Mouse (Mus musculus) heart, postnatal 4 days (tissue): ENCODE measurements around the gene Higd2a. TPM values are rescaled to one million over a fixed set of nuclear protein-coding genes. Genes with fewer than 3 reads are reported as not detected.

Experiments
- DNase-seq: peaks from one replicate; pipeline ENCODE4 v3.0.0; 2021
- total RNA-seq, 2 experiments: library from RNA; stranded (reverse); gene quantifications; 2 replicates each; pipeline ENCODE4 v1.2.3; 2021

The Higd2a gene
- 100 to 1,000 TPM; 224 to 238 TPM for total RNA-seq

DNA sequence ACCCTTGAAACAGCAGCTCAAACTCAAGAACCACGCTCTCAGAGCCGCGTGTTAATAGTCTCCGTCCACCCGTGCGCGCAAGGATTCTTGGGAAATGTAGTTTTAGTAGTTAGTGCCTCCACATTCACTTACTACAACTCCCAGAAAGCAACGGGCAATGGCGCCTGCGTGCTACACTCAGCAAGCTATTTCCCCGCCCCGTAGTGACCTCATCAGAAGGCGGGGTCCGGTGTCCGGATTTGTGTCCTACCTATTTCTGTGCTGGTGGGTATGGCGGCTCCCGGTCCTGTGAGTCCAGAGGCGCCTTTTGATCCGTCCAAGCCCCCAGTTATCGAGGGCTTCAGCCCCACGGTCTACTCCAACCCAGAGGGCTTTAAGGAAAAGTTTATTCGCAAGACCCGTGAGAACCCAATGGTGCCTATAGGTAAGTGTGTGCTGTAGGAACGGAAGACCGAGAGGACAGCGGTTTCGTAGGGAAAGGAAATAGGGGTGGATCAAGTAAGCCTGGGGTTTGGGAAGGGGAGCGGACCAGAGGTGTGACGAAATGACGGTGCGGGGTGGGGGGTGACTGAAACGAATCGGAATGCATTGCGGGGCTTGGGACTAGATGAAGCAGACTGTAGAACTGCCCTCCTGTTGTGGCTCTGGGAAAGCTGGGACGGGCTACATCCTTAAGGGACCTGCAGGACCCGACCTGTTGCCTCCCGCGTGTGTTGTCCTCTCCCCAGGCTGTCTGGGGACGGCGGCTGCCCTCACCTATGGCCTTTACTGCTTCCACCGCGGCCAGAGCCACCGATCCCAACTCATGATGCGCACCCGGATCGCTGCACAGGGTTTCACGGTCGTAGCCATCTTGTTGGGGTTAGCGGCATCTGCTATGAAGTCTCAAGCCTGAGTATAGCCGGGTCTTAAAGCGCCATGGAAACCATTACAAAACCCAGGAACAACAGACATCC, at the start of gene Higd2a, which contains the start of gene Nop16:
Gene Higd2a, plus strand, starts transcription at position 212 of the 956 bp plus-strand sequence.
Gene Nop16, minus strand, starts transcription at position 95 of the 956 bp plus-strand sequence.
- DNase-seq = peak; percentile 96

DNA sequence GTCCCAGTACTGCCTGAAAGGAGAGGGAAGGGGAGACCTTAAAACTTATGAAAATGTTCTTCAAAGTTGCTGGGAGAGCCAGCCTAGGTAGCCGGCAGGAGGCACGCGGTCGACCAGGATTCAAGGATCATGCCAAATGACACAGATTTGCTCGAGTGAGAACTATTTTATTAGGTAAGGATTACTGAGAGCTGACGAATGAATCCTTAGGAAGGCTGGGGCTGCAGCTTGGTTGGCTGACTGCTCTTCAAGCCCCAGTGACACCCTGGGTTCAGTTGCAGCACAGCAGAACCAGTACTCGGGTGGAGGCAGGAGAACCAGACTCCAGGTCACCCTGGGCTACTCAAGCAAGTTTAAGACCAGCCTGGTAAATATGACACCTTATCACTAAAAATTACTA, 42.0 kb upstream of the Higd2a start:
- DNase-seq = no peak

DNA sequence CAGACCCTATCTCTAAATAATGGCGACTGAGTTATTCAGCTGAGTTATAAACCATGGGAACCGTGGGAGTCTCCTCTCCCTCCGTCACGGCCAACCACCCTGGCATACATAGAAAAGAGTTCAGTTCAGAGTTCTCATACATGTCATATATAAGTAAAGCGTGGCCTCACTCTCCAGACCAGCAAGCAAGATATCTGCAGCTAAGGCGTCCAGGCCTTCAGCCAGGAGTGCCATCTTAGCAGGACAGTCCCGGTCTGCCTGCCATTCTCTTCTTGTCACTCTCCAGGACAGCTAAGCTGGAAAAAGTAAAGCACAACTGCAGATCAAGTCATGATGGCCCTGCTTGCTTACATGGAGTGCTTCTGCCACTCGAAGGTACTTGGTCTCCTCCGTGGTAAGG, 33.8 kb upstream of the Higd2a start:
- no peak for DNase-seq

DNA sequence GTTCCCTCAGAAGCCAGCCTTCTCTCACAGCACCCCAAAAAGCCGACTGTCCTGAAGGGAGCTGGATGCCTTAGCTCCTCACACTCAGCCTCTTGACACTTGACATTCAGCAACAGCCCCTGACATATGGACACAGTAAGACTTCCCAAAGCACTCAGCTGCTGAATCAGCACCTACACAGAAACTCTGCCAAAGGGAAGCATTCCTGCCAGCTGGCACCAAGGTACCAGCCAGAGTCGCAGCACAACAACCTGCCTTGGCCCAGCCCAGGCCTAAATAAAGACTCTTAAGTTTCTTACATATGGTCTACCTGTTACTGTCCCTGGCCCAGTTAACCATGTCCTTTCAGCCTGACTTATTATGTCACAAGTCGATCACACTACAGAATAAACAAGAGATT, 33.2 kb upstream of the Higd2a start:
- peak; percentile 59 for DNase-seq

DNA sequence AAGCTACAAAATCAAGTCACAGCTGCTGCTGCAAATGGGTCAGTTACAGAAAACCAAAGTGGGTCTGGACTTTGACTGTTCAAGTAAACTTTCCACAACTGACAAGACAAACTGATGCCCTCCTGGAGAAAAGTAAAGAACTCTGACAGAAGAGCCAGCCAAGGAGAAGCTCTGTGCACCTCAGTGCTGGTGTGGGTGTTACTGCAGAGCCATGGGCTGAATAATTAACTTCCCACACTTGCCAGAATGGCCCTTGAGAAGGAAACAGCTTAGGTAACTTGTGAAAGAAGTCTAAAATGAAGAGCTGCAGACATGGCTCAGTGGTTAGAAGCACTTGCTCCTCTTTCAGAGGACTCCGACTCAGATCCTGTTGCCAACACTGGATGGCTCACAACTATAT, 32.4 kb upstream of the Higd2a start:
- DNase-seq = no peak

DNA sequence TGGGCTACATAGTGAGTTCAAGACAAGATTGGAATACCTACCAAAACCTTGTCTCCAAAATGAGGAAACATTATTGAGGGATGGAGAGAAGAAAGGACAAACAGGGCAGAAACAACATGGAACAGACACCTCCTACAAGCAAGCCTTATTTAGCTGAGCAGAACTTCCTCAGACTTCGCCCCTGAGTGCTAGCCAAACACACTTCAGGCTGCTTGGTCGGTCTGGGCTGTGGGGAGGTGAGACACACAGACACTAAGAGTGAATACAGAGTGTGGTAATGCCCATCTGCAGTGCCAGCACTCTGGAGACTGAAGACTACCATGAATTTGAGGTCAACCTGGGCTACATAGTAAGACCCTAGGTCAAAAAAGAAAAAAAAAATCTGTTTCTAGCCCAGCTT, 30.4 kb upstream of the Higd2a start:
- DNase-seq = no peak

DNA sequence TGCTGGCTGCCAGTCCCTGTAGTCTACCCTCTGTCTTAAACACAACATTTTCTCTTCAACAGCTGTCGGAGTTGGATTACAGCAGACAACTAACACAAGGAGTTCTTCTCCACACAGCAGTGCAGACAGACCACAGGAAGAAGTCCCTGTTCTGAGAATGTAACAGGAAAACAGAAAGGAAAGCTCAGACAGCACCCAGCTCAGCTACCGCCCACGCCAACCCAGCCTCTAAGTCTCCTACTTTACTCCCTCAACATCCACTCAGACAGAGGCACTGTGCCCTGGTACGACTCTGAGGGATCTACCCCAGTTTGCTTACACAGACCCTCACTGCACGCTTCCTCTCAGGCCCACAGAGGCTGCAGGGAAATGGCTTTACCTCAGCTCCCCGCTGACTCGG, 29.4 kb upstream of the Higd2a start:
- DNase-seq = no peak

DNA sequence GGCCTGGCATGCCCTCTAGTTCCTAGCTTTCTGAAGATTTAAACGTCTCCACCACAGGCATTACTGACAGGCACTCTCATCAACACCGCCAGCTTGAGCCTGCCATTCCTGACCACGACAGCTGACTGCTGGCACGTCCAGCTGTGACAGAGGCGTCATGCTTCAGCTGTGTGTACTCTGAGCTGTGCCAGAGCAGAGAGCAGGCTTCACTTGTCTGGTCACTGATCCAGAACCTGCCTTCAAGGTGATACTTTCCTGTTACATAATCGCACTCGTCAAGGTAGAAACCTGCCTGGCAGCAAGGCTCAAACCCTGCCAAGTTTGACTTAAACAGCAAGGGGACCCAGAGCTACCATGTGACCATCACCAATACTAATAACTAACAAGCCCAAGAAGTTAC, 27.4 kb upstream of the Higd2a start:
- no peak for DNase-seq

DNA sequence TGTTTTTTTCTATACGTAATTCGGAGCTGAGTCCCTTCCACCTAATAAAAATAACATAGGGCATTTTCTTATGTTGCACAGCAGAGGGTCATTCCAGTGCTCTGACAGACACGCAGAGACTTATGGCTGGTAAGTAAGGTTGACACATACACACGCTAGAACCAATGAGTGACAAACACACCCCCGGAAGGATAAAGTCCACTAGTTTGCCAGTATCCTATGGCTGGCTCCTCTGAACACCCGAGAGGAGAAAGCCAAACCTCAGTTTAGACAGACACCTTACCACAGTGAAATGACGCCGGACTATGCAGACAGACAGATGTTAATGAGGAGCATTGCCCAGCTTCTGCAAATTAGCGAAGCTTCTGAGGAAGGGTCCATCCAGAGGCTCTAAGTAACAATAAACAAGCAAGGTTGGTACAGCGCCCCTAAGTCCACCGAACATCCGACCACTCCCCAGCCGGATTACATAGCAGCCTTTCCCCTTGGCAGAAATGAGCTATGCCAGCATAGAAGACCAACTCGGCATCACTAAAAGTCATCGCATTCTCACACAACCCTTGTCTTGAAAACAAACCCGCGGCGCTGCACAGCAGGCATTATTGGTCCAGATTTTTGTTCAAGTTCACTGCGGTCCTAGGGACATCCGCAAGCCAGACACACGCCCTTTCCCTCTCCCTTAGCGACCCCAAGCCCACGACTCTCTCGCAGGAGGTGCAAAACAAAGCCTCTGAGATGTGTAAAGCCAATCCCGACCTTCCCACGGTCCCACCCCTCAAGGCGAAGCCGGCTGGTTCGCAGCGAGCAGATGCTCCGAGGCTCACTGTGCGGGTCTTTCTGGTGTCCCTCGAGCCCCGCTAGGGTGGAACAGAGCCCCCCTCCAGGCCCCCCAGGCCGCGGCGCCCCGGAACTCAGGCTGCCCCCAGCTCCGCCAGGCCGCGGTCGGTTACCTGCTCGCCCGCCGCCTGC, 25.5 kb upstream of the Higd2a start:
- DNase-seq = no peak

DNA sequence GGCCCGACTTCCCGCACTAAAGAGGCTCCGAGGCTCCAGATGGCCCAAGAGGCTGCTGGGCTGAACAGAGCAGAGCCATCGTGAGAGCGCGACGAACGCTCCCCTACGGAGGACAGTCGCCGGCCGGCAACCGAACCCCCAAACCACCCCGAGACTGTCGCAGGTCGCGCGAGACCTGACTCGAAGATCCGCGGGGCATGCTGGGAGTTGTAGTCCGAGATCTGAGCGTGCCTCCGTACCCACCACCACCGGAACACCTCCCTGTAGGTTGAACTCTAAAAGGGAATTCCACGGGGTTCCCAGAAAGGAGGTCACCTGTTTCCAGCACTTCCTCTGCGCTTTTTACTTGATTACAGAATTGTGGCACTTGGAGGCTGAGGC, 24.8 kb upstream of the Higd2a start, which contains the start of gene 4833439L19Rik:
Gene 4833439L19Rik, minus strand, starts transcription at position 235 of the 381 bp plus-strand sequence.
- peak; percentile 94 for DNase-seq

DNA sequence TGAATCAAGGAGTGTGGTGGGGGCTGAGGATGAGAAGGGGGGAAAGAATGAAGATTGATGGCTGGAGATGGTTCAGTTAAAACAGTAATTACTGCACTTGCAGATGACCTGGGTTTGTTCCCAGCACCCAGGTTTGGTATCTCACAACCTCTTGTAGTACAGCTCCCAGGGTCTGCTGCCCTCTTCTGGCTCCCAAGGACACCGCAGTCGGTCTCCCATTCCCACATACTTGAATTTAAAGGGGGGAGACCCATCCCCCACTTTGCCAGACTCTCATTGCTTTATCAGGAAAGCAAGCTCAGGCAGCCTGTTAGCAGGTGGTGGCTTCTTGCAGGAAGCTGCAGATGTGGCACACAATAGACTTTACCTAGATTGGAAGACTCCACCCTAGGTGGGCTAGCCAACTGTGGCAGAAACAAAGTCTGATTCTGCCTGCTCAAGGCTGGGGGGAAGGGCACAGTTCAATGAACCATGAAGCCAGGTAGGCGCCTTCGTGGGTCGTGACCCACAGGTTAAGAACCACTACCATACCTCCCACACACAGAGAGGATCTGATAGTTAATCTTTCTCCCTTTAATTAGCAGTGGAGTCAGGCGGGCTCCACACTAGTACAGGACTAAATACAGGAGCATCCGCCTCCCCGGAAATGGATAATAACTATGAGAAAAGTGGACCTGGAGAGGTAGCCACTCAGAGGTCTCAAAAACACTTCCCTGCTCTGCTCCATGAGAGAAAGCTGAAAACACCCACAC, 24.2 kb upstream of the Higd2a start:
- peak; percentile 61 for DNase-seq

DNA sequence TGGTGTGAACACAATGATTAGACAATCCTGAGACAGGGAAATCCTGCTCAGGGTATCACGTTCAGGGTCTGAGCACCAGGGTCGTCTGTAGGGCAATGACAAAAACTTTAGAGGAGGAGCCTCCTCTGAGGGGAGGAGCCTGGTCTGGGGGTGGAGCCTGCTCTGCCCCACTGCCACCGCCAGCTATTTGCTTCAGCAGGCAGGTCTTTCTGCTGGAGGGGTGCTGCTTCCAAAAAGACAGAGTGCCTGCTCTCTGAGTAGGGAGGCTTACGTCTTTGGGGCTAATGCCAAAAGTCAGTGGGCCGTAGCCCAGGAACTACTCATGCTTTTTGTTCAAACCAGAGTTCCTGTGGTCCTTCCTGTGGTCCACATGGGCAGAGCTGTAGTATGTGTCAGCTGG, 21.6 kb upstream of the Higd2a start:
- DNase-seq = no peak

DNA sequence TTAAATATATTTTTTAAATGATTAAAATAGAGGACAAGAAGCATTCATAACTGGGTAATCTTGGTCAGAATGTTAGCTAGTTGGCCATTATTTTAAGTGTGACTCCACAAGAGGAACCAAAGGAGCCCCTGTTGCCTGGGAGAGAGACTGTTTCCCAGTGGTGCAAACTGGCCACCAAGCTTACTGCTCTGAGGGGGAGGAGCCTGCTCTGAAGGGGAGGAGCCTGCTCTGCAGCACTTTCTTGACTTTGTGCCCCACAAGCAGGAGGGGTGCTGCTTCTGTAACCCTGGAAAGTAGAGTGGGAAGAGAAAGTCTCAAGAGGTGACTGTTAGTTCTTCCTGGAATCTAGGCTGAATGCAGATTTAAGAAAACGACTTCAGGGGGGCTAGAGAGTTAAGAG, 20.7 kb upstream of the Higd2a start:
- no peak for DNase-seq

DNA sequence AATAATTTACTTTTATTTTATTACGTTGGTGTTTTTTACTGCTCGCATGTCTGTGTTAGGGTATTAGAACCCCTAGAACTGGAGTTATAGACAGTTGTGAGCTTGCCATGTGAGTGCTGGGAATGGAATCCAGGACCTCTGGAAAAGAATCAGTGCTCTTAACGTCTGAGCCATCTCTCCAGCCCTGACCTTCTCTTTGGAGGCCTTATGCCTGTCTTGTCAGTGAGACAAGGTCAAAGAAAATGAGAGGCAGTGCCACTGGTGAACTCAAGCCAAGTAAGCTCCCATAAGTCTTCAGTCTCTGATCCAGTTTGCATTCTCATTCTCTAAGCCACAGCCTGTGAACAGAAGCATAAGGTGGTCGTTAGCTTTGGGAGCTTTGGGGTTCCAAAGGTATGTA, 19.3 kb upstream of the Higd2a start:
- no peak for DNase-seq

DNA sequence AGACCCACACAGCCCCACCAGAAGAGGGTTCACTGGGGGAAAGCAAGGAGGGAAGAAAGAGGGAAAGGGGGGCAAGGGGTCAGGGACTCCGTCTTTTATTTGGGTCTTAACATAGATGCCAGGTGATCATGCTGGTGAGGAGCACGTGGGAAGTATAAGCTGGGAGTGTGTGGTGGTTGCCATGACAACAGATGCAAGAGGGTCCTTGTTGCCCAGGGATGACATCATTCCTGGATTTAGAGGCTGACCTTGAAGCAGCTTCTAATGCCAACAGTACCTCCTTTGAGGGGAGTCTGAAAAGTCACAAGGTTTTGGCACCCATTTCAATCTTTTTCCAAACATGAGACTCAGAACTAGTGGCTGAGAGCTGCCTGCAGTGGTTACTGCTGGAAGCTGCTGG, 18.4 kb upstream of the Higd2a start:
- DNase-seq = no peak

DNA sequence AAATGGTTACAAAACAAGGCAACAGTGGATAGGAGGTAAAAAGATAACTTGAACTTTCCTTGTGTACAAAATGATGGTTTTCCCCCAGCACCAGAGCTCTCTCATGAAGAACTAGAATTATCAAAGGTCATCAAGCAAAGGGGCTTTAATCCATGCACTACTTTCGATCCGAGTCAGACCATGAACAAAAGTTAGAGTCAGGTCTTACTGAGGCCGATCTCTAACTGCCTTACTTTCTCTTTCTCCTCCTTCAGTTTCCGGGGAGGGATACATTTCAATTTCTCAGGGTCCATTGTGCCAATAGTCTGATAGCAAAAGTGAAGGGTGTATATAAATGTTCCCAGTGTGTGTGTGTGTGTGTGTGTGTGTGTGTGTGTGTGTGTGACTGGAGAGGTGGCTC, 17.4 kb upstream of the Higd2a start:
- DNase-seq = no peak

DNA sequence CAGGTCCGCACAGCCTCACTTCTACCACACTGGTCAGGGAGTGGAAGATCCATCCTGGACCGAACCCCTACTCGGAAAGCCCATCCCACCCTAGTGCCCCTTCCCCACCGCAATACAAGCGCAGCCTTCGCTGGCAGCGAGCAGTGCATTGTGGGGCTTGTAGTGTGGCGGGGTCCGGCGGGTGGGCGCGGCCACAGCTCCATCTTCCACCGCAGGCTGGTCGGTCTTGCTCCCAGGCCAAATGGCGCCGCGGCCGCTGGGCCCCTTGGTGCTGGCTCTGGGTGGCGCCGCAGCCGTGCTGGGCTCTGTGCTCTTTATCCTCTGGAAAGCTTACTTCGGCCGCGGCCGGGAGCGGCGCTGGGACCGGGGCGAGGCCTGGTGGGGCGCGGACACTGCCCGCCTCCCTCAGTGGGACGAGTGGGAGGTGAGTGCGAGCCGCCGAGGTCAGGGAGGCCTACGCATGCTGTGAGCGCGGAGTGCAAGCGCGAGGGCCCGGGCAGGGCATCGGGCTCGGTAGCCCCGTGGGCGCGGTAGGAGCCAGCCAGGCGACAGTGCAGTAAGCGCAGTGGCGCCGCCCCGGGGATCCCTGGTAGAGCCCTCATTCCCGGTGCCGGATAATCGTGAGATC, 15.0 kb upstream of the Higd2a start, which contains the start of gene Arl10:
Gene Arl10, plus strand, starts transcription at position 162 of the 628 bp plus-strand sequence.
- peak; percentile 79 for DNase-seq

DNA sequence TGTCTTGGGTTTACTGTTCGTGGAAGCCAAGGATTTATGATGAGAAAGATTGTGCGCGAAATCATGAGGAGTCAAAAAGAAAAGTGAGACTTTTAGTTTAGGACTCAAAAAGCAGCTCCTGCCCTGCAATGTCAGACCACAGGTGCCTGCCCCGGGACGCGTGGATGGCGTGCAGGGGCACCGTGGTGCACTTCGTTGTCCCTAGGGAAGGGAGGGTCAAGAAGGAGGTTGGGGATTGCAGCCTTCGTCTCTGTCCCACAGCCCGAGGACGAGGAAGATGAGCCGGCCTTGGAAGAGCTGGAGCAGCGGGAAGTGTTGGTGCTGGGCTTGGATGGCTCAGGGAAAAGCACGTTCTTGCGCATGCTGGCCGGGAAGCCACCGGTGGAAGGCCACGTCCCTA, 14.5 kb upstream of the Higd2a start:
- no peak for DNase-seq

DNA sequence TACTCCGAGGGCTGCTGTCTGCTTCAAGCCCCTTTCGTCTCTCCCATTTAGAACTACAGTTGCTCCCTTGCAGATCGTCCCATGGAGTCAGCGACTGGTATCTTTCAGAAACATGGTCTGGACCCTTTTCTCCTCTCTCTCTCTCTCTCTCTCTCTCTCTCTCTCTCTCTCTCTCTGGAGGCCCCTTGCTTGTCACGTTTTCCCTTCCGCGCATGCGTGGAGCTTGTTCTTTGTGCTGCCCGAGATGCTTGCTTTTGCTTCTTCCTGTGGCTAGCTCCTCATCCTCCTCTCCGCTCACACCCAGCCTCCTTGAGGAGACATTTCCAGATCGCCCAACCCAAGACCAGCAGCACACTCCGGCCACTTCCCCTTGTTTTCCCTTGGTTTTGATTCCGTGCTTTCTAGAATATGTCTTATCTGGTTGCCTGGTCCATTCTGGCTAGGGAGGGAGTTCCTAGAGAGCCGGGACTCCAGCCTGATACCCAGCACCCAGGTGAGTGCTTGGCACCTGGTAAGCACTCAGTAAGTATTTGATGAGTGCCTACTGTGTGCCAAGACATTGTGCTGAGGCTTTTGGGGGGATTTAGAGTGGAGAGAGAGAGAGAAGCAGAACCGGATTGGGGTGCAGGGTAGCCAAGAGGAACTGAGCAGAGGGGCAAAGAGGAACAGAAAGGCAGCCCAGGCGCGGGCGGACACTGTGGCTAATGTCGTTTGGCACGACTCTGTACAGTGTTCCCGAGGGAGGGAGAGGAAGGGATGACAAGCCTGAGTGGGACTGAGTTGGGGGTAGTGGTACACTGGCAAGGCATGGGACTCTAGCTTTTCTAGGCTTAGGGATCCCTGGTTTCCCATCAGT, 12.1 kb upstream of the Higd2a start:
- no peak for DNase-seq

DNA sequence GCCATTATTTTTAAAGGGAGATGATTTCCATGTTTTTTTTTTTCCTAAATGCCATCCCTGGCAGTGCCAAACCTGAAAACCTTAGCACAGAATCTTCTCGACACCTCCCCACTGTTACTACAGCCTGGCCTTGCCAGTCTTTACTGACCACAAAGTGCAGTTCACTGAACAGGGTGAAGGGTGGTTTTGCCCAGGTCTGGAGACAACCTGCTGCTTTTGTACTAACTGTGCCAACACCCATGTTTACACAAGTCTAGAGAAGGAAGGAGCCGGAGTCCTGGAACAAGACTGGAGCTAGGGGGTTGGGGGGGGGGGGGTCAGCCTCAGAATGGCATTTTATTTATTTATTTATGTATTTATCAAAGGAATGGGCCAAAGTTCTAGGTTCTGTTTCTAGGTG, 8.6 kb upstream of the Higd2a start:
- DNase-seq = no peak

DNA sequence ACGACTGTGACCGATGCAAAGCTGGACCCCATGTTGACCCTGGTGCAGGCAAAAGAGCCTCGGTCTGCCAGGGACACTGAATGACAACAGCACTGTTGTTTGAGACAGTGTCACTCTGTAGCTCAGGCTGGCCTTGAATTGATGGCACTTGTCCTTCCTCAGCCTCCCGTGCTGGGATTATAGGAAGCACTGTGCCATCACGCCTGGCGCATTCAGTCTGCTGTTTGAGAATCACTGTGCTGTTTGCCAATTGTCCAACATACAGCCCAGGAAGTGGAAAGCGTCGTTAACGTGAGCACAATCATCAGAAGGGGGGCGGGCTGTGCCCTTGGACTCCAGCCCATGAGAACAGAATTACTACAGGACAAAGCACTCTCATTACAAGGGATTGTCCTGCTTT, 7.9 kb upstream of the Higd2a start:
- no peak for DNase-seq
